Mouse (Mus musculus): ENCODE data around the gene 1700020A23Rik.

1700020A23Rik gene

DNA sequence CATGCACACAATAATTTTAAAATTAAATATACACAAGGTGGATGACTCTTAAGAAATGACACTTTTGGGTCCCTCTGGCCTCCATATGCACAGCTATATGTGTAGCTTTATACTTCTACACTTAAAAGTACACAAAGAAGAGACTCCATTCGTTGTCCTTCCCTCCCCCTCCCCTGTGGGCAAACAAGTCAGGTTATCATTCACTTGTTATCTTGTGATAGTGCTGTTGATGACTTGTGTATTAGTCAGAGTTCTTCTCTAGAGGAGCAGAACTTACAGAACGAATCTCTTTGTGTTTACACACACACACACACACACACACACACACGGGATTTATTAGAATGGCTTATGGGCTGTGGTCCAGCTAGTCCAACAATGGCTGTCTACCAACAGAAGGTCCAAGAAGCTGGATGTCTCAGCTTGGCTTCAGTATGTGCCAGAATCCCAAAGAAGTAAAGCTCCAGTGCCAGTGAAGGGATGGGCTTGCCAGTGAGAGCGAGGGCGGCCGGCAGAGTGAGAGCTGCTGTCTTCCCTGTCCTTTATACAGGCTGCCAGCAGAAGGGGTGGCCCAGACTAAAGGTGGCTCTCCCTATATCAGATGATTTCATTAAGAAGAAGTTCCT is 49.8 kb downstream of the 1700020A23Rik start:
- no peak for TF ChIP-seq GATA4 (IDR thresholded peaks at IDR 0.05; ENCODE audit: insufficient replicate concordance, low read length)

Data from liver, adult (tissue).